Mouse (Mus musculus) bone marrow macrophage, adult 2 months (primary cell): ENCODE results near the gene Prkca. TPM values are rescaled to one million over a fixed set of nuclear protein-coding genes. Genes with fewer than 3 reads are reported as not detected.

ENCODE experiments used
- H3K27ac ChIP-seq: 2 replicates; pipeline ENCODE4 v1.5.1; 2012; ENCODE audit warnings: low read depth, low read length; ENCODE audit not compliant: insufficient read depth
- H3K4me1 ChIP-seq: 2 replicates; pipeline ENCODE4 v1.6.1; 2012; ENCODE audit warnings: low read length; ENCODE audit not compliant: control insufficient read depth, insufficient read depth
- H3K4me3 ChIP-seq: 2 replicates; pipeline ENCODE4 v1.5.1; 2012; ENCODE audit warnings: mild to moderate bottlenecking, low read length, moderate library complexity; ENCODE audit not compliant: insufficient read depth
- CTCF ChIP-seq: IDR thresholded peaks from 2 replicates; pipeline ENCODE4 v1.5.1; 2012; ENCODE audit warnings: low read depth, mild to moderate bottlenecking, low read length, moderate library complexity
- POLR2A ChIP-seq: IDR thresholded peaks from 2 replicates; pipeline ENCODE4 v1.6.1; 2012; ENCODE audit warnings: mild to moderate bottlenecking, low read depth, low read length, borderline replicate concordance
- polyA plus RNA-seq: library from polyadenylated mRNA; stranded (reverse); fragments of >200 nt; gene quantifications from 2 replicates; pipeline ENCODE4 v1.2.4, GENCODE M21; 2012; ENCODE audit not compliant: missing spikeins, insufficient read depth, insufficient read length

The Prkca gene
- polyA plus RNA-seq, 1 experiment = 1.0 TPM

- Histone ChIP-seq H3K27ac (no peak overlapping the region), H3K4me3 (no peak overlapping the region), H3K4me1 (no peaks in the 10 kb centered on the region)
- TF ChIP-seq CTCF (no peak), POLR2A (no peak)
Observed at GRCm38 (mm10) chr11:107887342-107887741, 456.4 kb downstream of the Prkca start.

Other genes starting within 250 kb of the Prkca start
- gene Apoh, start 574 bp downstream of the Prkca start, polyA plus RNA-seq = not detected in 2 replicates
- gene Cep112, start 81.3 kb upstream of the Prkca start, polyA plus RNA-seq = 4.3 and 5.0 TPM in 2 replicates